Comparison of ENCODE assay signal across 22 mouse cellular contexts in the genomic region with DNA sequence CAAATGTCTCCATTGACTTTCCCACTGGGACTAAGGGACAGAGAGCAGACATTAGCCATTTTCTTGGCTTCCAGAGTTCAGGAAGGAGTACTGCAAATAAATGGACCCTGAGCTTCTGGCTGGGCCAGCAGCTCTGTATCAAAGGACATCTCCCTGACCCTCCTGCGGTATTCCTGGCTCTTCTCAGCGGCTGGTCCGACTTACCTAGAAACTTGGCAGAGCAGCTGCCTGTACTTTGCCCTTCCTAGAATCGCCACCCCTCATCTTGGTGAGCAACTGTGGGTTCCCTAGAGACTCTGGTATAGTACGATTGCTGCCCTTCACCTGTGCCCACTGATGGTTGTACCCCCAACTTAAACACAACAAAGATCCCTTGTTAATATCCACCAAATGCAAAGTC.
"Had no signal": no experiment of that assay in that cellular context is flagged by ENCODE, and none has a peak within 500 bp of the region (broad histone marks: within the 10 kb centered on the region; RNA-seq: fewer than 3 reads in every experiment).

No protein-coding gene starts in this region.

- DNase-seq: layer of hippocampus, adult 9-11 months; liver; lung, adult 18-20 months; lung, postnatal 10 days; lung, postnatal 36 days; thymus, adult 2 months; thymus, postnatal 14 days had no signal

- H3K27me3 ChIP-seq: lung, embryonic 15.5 days had no signal

- H3K9ac ChIP-seq: limb, embryonic 13.5 days; liver, embryonic 12.5 days; liver, embryonic 15.5 days; lung, embryonic 15.5 days; midbrain, embryonic 13.5 days; neural tube, embryonic 13.5 days had no signal

- H3K9me3 ChIP-seq: limb, embryonic 10.5 days; limb, embryonic 13.5 days; liver, embryonic 12.5 days; liver, embryonic 15.5 days; lung, embryonic 15.5 days; megakaryocyte, embryonic 14.5 days; midbrain, embryonic 10.5 days; midbrain, embryonic 13.5 days; neural tube, embryonic 13.5 days had no signal

- H3K36me3 ChIP-seq: liver, embryonic 12.5 days; liver, embryonic 15.5 days; midbrain, embryonic 13.5 days had no signal

- H3K27ac ChIP-seq: hindbrain, postnatal 0 days; layer of hippocampus, adult 2 months; limb, embryonic 10.5 days; limb, embryonic 13.5 days; liver, embryonic 12.5 days; liver, embryonic 15.5 days; lung, embryonic 15.5 days; midbrain, embryonic 10.5 days; midbrain, embryonic 13.5 days; neural tube, embryonic 13.5 days had no signal

- H3K4me3 ChIP-seq: layer of hippocampus, adult 2 months; limb, embryonic 10.5 days; limb, embryonic 13.5 days; liver, embryonic 12.5 days; liver, embryonic 15.5 days; lung, embryonic 15.5 days; megakaryocyte, embryonic 14.5 days; midbrain, embryonic 10.5 days; midbrain, embryonic 13.5 days; myocyte; neural tube, embryonic 13.5 days had no signal

- ATAC-seq: hindbrain, postnatal 0 days; inflammation-experienced regulatory T-cells, adult 6 months; intestine, embryonic 16.5 days; liver, embryonic 12.5 days; midbrain, embryonic 13.5 days; midbrain, embryonic 16.5 days had no signal

- H3K4me2 ChIP-seq: limb, embryonic 13.5 days; liver, embryonic 12.5 days; liver, embryonic 15.5 days; lung, embryonic 15.5 days; midbrain, embryonic 13.5 days; neural tube, embryonic 13.5 days had no signal
